21 mouse cellular contexts compared by ENCODE assay signal in genomic region chr11:4252886-4253285, GRCm38 (mm10). TPM values are rescaled to one million over a fixed set of nuclear protein-coding genes. Genes with fewer than 3 reads are reported as not detected.
"Had no signal": no experiment of that assay in that cellular context is flagged by ENCODE, and none has a peak within 500 bp of the region (broad histone marks: within the 10 kb centered on the region; RNA-seq: fewer than 3 reads in every experiment).

No protein-coding gene starts in this region.

- DNase-seq: cerebellum, adult 9-11 months; cerebellum, postnatal 10 days; cerebellum, postnatal 14 days; cerebellum, postnatal 25 days; cerebellum, postnatal 36 days; embryo, embryonic 11 days; forebrain, postnatal 0 days; gastrocnemius, adult 2 months; gastrocnemius, postnatal 10 days; gastrocnemius, postnatal 14 days; gastrocnemius, postnatal 25 days; gastrocnemius, postnatal 36 days; heart, adult 11 months; heart, adult 18-20 months; heart, adult 2 months had no signal

- ATAC-seq: forebrain, embryonic 13.5 days; forebrain, embryonic 14.5 days; forebrain, embryonic 15.5 days; forebrain, embryonic 16.5 days; forebrain, postnatal 0 days had no signal

RNA-seq across cellular contexts. Expression of gene Osm, which starts 16.7 kb away (rescaled TPM):
- total RNA-seq: gastrocnemius, adult 18-20 months; gastrocnemius, adult 2 months; gastrocnemius, adult 8-10 months; gastrocnemius, postnatal 10 days; gastrocnemius, postnatal 14 days; gastrocnemius, postnatal 25 days; gastrocnemius, postnatal 36 days had no signal
